Mouse (Mus musculus): ENCODE data around the gene Cpsf4. TPM values are rescaled to one million over a fixed set of nuclear protein-coding genes. Genes with fewer than 3 reads are reported as not detected.
A peak's percentile ranks its signal among the peaks of the same experiment; 100 is the strongest.

Gene Cpsf4
- polyA plus RNA-seq, 1 experiment: 46.9 TPM

- peak overlapping the region; percentile 87 for H3K4me3 ChIP-seq (replicated peaks; ENCODE audit: control insufficient read depth, low read depth, low read length)
- H3K27ac ChIP-seq (ENCODE audit: control insufficient read depth, insufficient read depth, low read depth, low read length, poor library complexity): peak overlapping the region; percentile 34
- no peaks in the 10 kb centered on the region; the same call in 1 of the 2 replicates for H3K4me1 ChIP-seq (ENCODE audit: control insufficient read depth, insufficient read depth, low read length)
- WGBS: under 1% methylated on average over 41 of the region's 41 CpGs
- TF ChIP-seq POLR2A (IDR thresholded peaks at IDR 0.05; ENCODE audit: borderline replicate concordance, control insufficient read depth, low read depth, low read length) (peak; percentile 85; the same call in 1 of the 2 replicates), CTCF (IDR thresholded peaks at IDR 0.05; ENCODE audit: control insufficient read depth, insufficient read depth, low read length) (no peak)
Measured at GRCm38 (mm10) chr5:145190875-145191798, 24.1 kb downstream of the Cpsf4 start.

- H3K27ac ChIP-seq (ENCODE audit: control insufficient read depth, insufficient read depth, low read depth, low read length, poor library complexity): peak within 1 kb of the TSS; percentile 34
- 81% methylated on average over 2 of the region's 2 CpGs for WGBS
- H3K4me3 ChIP-seq (replicated peaks; ENCODE audit: control insufficient read depth, low read depth, low read length): peak within 1 kb of the TSS; percentile 87
- no peak for TF ChIP-seq POLR2A (IDR thresholded peaks at IDR 0.05; ENCODE audit: borderline replicate concordance, control insufficient read depth, low read depth, low read length)
- TF ChIP-seq CTCF (IDR thresholded peaks at IDR 0.05; ENCODE audit: control insufficient read depth, insufficient read depth, low read length): no peak
- no peaks in the 10 kb centered on the region; the same call in 1 of the 2 replicates for H3K4me1 ChIP-seq (ENCODE audit: control insufficient read depth, insufficient read depth, low read length)
Measured at GRCm38 (mm10) chr5:145191962-145192361, 24.9 kb downstream of the Cpsf4 start, which contains the start of gene Atp5j2. Gene Atp5j2, minus strand, starts transcription at chr5:145192062.

GRCm38 (mm10) chr5:145200387-145200786 is 33.4 kb downstream of the Cpsf4 start:
- Histone ChIP-seq H3K4me3 (replicated peaks; ENCODE audit: control insufficient read depth, low read depth, low read length) (no peak overlapping the region), H3K4me1 (ENCODE audit: control insufficient read depth, insufficient read depth, low read length) (peaks cover 1% of the 10 kb centered on the region), H3K27ac (ENCODE audit: control insufficient read depth, insufficient read depth, low read depth, low read length, poor library complexity) (no peak overlapping the region)
- TF ChIP-seq CTCF (IDR thresholded peaks at IDR 0.05; ENCODE audit: control insufficient read depth, insufficient read depth, low read length) (no peak), POLR2A (IDR thresholded peaks at IDR 0.05; ENCODE audit: borderline replicate concordance, control insufficient read depth, low read depth, low read length) (no peak)
- WGBS: 52% methylated on average over 7 of the region's 7 CpGs

GRCm38 (mm10) chr5:145201321-145201991 is 34.4 kb downstream of the Cpsf4 start, which contains the start of gene Zkscan14:
Gene Zkscan14, minus strand, starts transcription at chr5:145201868.
- Histone ChIP-seq H3K4me1 (ENCODE audit: control insufficient read depth, insufficient read depth, low read length) (peaks cover 1% of the 10 kb centered on the region), H3K27ac (ENCODE audit: control insufficient read depth, insufficient read depth, low read depth, low read length, poor library complexity) (peak within 1 kb of the TSS; percentile 90), H3K4me3 (replicated peaks; ENCODE audit: control insufficient read depth, low read depth, low read length) (peak within 1 kb of the TSS; percentile 84)
- TF ChIP-seq CTCF (IDR thresholded peaks at IDR 0.05; ENCODE audit: control insufficient read depth, insufficient read depth, low read length) (no peak), POLR2A (IDR thresholded peaks at IDR 0.05; ENCODE audit: borderline replicate concordance, control insufficient read depth, low read depth, low read length) (no peak)
- WGBS: under 1% methylated on average over 37 of the region's 37 CpGs

GRCm38 (mm10) chr5:145202446-145202845 is 35.4 kb downstream of the Cpsf4 start:
- peaks cover 1% of the 10 kb centered on the region for H3K4me1 ChIP-seq (ENCODE audit: control insufficient read depth, insufficient read depth, low read length)
- 48% methylated on average over 3 of the region's 3 CpGs for WGBS
- no peak overlapping the region for H3K27ac ChIP-seq (ENCODE audit: control insufficient read depth, insufficient read depth, low read depth, low read length, poor library complexity)
- no peak overlapping the region for H3K4me3 ChIP-seq (replicated peaks; ENCODE audit: control insufficient read depth, low read depth, low read length)
- no peak for TF ChIP-seq CTCF (IDR thresholded peaks at IDR 0.05; ENCODE audit: control insufficient read depth, insufficient read depth, low read length)
- no peak for TF ChIP-seq POLR2A (IDR thresholded peaks at IDR 0.05; ENCODE audit: borderline replicate concordance, control insufficient read depth, low read depth, low read length)

- Histone ChIP-seq H3K4me1 (ENCODE audit: control insufficient read depth, insufficient read depth, low read length) (peaks cover 1% of the 10 kb centered on the region), H3K4me3 (replicated peaks; ENCODE audit: control insufficient read depth, low read depth, low read length) (peak within 1 kb of the TSS; percentile 92), H3K27ac (ENCODE audit: control insufficient read depth, insufficient read depth, low read depth, low read length, poor library complexity) (peak within 1 kb of the TSS; percentile 67)
- WGBS: under 1% methylated on average over 22 of the region's 22 CpGs
- no peak for TF ChIP-seq CTCF (IDR thresholded peaks at IDR 0.05; ENCODE audit: control insufficient read depth, insufficient read depth, low read length)
- no peak for TF ChIP-seq POLR2A (IDR thresholded peaks at IDR 0.05; ENCODE audit: borderline replicate concordance, control insufficient read depth, low read depth, low read length)
Measured at GRCm38 (mm10) chr5:145203936-145204691, 37.1 kb downstream of the Cpsf4 start, which contains the start of gene Zkscan5. Gene Zkscan5, plus strand, starts transcription at chr5:145204562.

- Histone ChIP-seq H3K4me1 (ENCODE audit: control insufficient read depth, insufficient read depth, low read length) (peaks cover 1% of the 10 kb centered on the region), H3K4me3 (replicated peaks; ENCODE audit: control insufficient read depth, low read depth, low read length) (peak overlapping the region; percentile 40), H3K27ac (ENCODE audit: control insufficient read depth, insufficient read depth, low read depth, low read length, poor library complexity) (peak overlapping the region; percentile 8; the same call in 1 of the 2 replicates)
- 16% methylated on average over 9 of the region's 9 CpGs for WGBS
- TF ChIP-seq POLR2A (IDR thresholded peaks at IDR 0.05; ENCODE audit: borderline replicate concordance, control insufficient read depth, low read depth, low read length) (no peak), CTCF (IDR thresholded peaks at IDR 0.05; ENCODE audit: control insufficient read depth, insufficient read depth, low read length) (no peak)
Measured at GRCm38 (mm10) chr5:145205041-145205440, 38.0 kb downstream of the Cpsf4 start.
